ENCODE assay signal across 16 mouse cellular contexts in the genomic region with DNA sequence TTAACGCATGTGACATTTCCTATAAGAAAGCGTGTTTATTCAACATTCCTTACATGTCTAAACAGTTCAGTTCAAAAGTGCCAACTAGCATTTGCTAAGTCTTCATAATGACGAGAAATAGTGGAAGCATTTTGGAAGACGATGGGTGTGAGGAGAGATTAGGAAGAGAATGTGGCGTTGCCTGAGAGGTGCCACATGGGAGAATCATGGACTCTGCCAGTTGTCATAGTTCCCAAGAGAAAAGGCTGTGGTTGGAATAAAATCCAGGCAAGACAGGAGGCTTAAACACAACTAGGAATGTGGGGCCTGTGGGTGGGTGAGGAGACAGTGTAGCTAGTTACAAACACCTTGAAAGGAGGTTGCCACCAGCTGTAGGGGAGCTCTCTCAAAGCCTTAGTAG. TPM values are rescaled to one million over a fixed set of nuclear protein-coding genes. Genes with fewer than 3 reads are reported as not detected.
"Had no signal": no experiment of that assay in that cellular context is flagged by ENCODE, and none has a peak within 500 bp of the region (broad histone marks: within the 10 kb centered on the region; RNA-seq: fewer than 3 reads in every experiment).

No protein-coding gene starts in this region.

- H3K4me2 ChIP-seq: kidney, embryonic 15.5 days; liver, embryonic 13.5 days; lung, embryonic 15.5 days; midbrain, embryonic 13.5 days had no signal

- H3K27me3 ChIP-seq: kidney, embryonic 15.5 days; liver, embryonic 13.5 days; lung, embryonic 15.5 days; megakaryocyte, embryonic 14.5 days; midbrain, embryonic 13.5 days had no signal

- H3K4me1 ChIP-seq: kidney, embryonic 15.5 days; liver, embryonic 13.5 days; lung, embryonic 15.5 days; megakaryocyte, embryonic 14.5 days; midbrain, embryonic 10.5 days; midbrain, embryonic 13.5 days had no signal

- H3K27ac ChIP-seq: kidney, embryonic 15.5 days; left cerebral cortex, adult 2 months; liver, embryonic 13.5 days; lung, embryonic 15.5 days; midbrain, embryonic 10.5 days; midbrain, embryonic 13.5 days had no signal

- H3K4me3 ChIP-seq: kidney, embryonic 15.5 days; left cerebral cortex, adult 2 months; liver, embryonic 13.5 days; lung, embryonic 15.5 days; megakaryocyte, embryonic 14.5 days; midbrain, embryonic 10.5 days; midbrain, embryonic 13.5 days had no signal

- DNase-seq: kidney, adult 8-10 months; kidney, postnatal 10 days; kidney, postnatal 36 days; layer of hippocampus, postnatal 36 days; liver, embryonic 13.5 days; thymus, adult 18-20 months; thymus, postnatal 36 days had no signal

- H3K9me3 ChIP-seq: kidney, embryonic 15.5 days; liver, embryonic 13.5 days; lung, embryonic 15.5 days; megakaryocyte, embryonic 14.5 days; midbrain, embryonic 10.5 days; midbrain, embryonic 13.5 days had no signal

- H3K36me3 ChIP-seq: kidney, embryonic 15.5 days; liver, embryonic 13.5 days; lung, embryonic 15.5 days; midbrain, embryonic 10.5 days; midbrain, embryonic 13.5 days had no signal

- H3K9ac ChIP-seq: kidney, embryonic 15.5 days; liver, embryonic 13.5 days; lung, embryonic 15.5 days; midbrain, embryonic 13.5 days had no signal

- ATAC-seq: midbrain, embryonic 13.5 days; midbrain, embryonic 16.5 days had no signal

RNA-seq across cellular contexts. Expression of a gene that starts 30.4 kb away (rescaled TPM):
- total RNA-seq: monocyte, adult 5-6 weeks had no signal
- polyA plus RNA-seq: liver, adult 2 months had no signal
